Mouse (Mus musculus): Measurements from ENCODE around the gene Ceacam19. TPM values are rescaled to one million over a fixed set of nuclear protein-coding genes. Genes with fewer than 3 reads are reported as not detected.

Ceacam19 gene
- polyA plus RNA-seq, 1 experiment from 2014 or later = not detected

GRCm38 (mm10) chr7:19836843-19837242 is 50.9 kb downstream of the Ceacam19 start:
- no peaks in the 10 kb centered on the region for H3K9me3 ChIP-seq (ENCODE audit: control insufficient read depth, low read length)
- no peak for DNase-seq (ENCODE audit: low spot score)
- H3K4me3 ChIP-seq (ENCODE audit: low read depth, low read length) = no peak overlapping the region
- H3K27ac ChIP-seq (ENCODE audit: low read depth, low read length) = no peak overlapping the region
- no peaks in the 10 kb centered on the region for H3K27me3 ChIP-seq (ENCODE audit: control insufficient read depth, insufficient read depth, low read length)
- H3K4me1 ChIP-seq (replicated peaks; ENCODE audit: control insufficient read depth, insufficient read depth, low read length) = no peaks in the 10 kb centered on the region
- H3K36me3 ChIP-seq (ENCODE audit: control insufficient read depth, insufficient read depth, low read length) = no peaks in the 10 kb centered on the region
- H3K9ac ChIP-seq (ENCODE audit: low read length) = no peak overlapping the region
- WGBS = 66% methylated on average over 3 of the region's 3 CpGs
- no peak for ATAC-seq (replicated peaks; ENCODE audit: low FRiP score)
- no peak overlapping the region for H3K4me2 ChIP-seq (ENCODE audit: low read depth, low read length, severe bottlenecking)

- 62% methylated on average over 3 of the region's 3 CpGs for WGBS
- no peak for ATAC-seq (replicated peaks; ENCODE audit: low FRiP score)
- no peaks in the 10 kb centered on the region for H3K36me3 ChIP-seq (ENCODE audit: control insufficient read depth, insufficient read depth, low read length)
- no peak overlapping the region for H3K9ac ChIP-seq (ENCODE audit: low read length)
- 0 out of 2 replicates have a peak, but pooled peaks cover 2% of the 10 kb centered on the region for H3K4me1 ChIP-seq (replicated peaks; ENCODE audit: control insufficient read depth, insufficient read depth, low read length)
- no peaks in the 10 kb centered on the region for H3K9me3 ChIP-seq (ENCODE audit: control insufficient read depth, low read length)
- H3K27ac ChIP-seq (ENCODE audit: low read depth, low read length) = no peak overlapping the region
- no peak overlapping the region for H3K4me2 ChIP-seq (ENCODE audit: low read depth, low read length, severe bottlenecking)
- DNase-seq (ENCODE audit: low spot score) = no peak
- no peak overlapping the region for H3K4me3 ChIP-seq (ENCODE audit: low read depth, low read length)
- no peaks in the 10 kb centered on the region for H3K27me3 ChIP-seq (ENCODE audit: control insufficient read depth, insufficient read depth, low read length)
Observed at GRCm38 (mm10) chr7:19834055-19834454, 53.7 kb downstream of the Ceacam19 start.

- Histone ChIP-seq H3K9me3 (ENCODE audit: control insufficient read depth, low read length) (no peaks in the 10 kb centered on the region), H3K4me3 (ENCODE audit: low read depth, low read length) (no peak overlapping the region), H3K9ac (ENCODE audit: low read length) (no peak overlapping the region), H3K27me3 (ENCODE audit: control insufficient read depth, insufficient read depth, low read length) (no peaks in the 10 kb centered on the region), H3K4me2 (ENCODE audit: low read depth, low read length, severe bottlenecking) (no peak overlapping the region), H3K36me3 (ENCODE audit: control insufficient read depth, insufficient read depth, low read length) (no peaks in the 10 kb centered on the region), H3K4me1 (replicated peaks; ENCODE audit: control insufficient read depth, insufficient read depth, low read length) (0 out of 2 replicates have a peak, but pooled peaks cover 2% of the 10 kb centered on the region), H3K27ac (ENCODE audit: low read depth, low read length) (no peak overlapping the region)
- DNase-seq (ENCODE audit: low spot score) = no peak
- ATAC-seq (replicated peaks; ENCODE audit: low FRiP score) = no peak
- WGBS = 56% methylated on average over 9 of the region's 9 CpGs
Observed at GRCm38 (mm10) chr7:19831837-19832236, 55.9 kb downstream of the Ceacam19 start.

- no peak overlapping the region for H3K9ac ChIP-seq (ENCODE audit: low read length)
- WGBS = 37% methylated on average over 13 of the region's 13 CpGs
- no peak for ATAC-seq (replicated peaks; ENCODE audit: low FRiP score)
- DNase-seq (ENCODE audit: low spot score) = no peak
- 0 out of 2 replicates have a peak, but pooled peaks cover 2% of the 10 kb centered on the region for H3K4me1 ChIP-seq (replicated peaks; ENCODE audit: control insufficient read depth, insufficient read depth, low read length)
- H3K36me3 ChIP-seq (ENCODE audit: control insufficient read depth, insufficient read depth, low read length) = no peaks in the 10 kb centered on the region
- H3K9me3 ChIP-seq (ENCODE audit: control insufficient read depth, low read length) = no peaks in the 10 kb centered on the region
- H3K27ac ChIP-seq (ENCODE audit: low read depth, low read length) = no peak overlapping the region
- H3K4me3 ChIP-seq (ENCODE audit: low read depth, low read length) = no peak overlapping the region
- H3K4me2 ChIP-seq (ENCODE audit: low read depth, low read length, severe bottlenecking) = no peak overlapping the region
- H3K27me3 ChIP-seq (ENCODE audit: control insufficient read depth, insufficient read depth, low read length) = no peaks in the 10 kb centered on the region
Observed at GRCm38 (mm10) chr7:19830682-19831156, 57.0 kb downstream of the Ceacam19 start.

DNA sequence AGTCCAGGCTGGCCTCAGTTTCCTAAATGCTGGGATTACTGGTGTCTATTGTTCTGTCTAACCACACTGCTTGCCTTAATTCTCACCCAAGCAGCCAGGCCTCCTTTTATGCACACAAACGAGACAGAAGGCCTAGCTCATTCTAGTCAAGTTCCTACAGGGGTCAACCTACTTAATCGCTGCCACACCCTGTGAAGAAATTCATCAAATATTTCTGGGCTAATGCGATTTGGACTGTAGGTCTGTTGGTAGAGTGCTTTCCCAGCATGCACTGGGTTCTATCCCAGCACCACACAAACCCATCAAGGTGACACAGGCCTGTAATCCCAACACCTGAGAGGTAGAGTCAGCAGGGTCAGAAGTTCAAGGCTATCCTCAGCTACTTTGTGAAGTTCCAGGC is 58.1 kb downstream of the Ceacam19 start:
- Histone ChIP-seq H3K9me3 (ENCODE audit: control insufficient read depth, low read length) (no peaks in the 10 kb centered on the region), H3K27me3 (ENCODE audit: control insufficient read depth, insufficient read depth, low read length) (no peaks in the 10 kb centered on the region), H3K4me3 (ENCODE audit: low read depth, low read length) (no peak overlapping the region), H3K4me2 (ENCODE audit: low read depth, low read length, severe bottlenecking) (no peak overlapping the region), H3K27ac (ENCODE audit: low read depth, low read length) (no peak overlapping the region), H3K36me3 (ENCODE audit: control insufficient read depth, insufficient read depth, low read length) (no peaks in the 10 kb centered on the region), H3K9ac (ENCODE audit: low read length) (no peak overlapping the region), H3K4me1 (replicated peaks; ENCODE audit: control insufficient read depth, insufficient read depth, low read length) (0 out of 2 replicates have a peak, but pooled peaks cover 2% of the 10 kb centered on the region)
- WGBS = 78% methylated on average over 3 of the region's 3 CpGs
- DNase-seq (ENCODE audit: low spot score) (no peak), ATAC-seq (replicated peaks; ENCODE audit: low FRiP score) (no peak)

- Histone ChIP-seq H3K9me3 (ENCODE audit: control insufficient read depth, low read length) (no peaks in the 10 kb centered on the region), H3K9ac (ENCODE audit: low read length) (no peak overlapping the region), H3K27ac (ENCODE audit: low read depth, low read length) (no peak overlapping the region), H3K27me3 (ENCODE audit: control insufficient read depth, insufficient read depth, low read length) (peaks cover 19% of the 10 kb centered on the region), H3K4me2 (ENCODE audit: low read depth, low read length, severe bottlenecking) (no peak overlapping the region), H3K4me3 (ENCODE audit: low read depth, low read length) (no peak overlapping the region), H3K36me3 (ENCODE audit: control insufficient read depth, insufficient read depth, low read length) (no peaks in the 10 kb centered on the region), H3K4me1 (replicated peaks; ENCODE audit: control insufficient read depth, insufficient read depth, low read length) (peaks cover 7% of the 10 kb centered on the region; the same call in 1 of the 2 replicates)
- no peak for ATAC-seq (replicated peaks; ENCODE audit: low FRiP score)
- no peak for DNase-seq (ENCODE audit: low spot score)
- 44% methylated on average over 6 of the region's 6 CpGs for WGBS
Observed at GRCm38 (mm10) chr7:19826756-19827155, 61.0 kb downstream of the Ceacam19 start.

Other genes with a start within 250 kb of the Ceacam19 start
- 89.1 and 92.0 TPM in 2 replicates for gene Clptm1, start 222.9 kb downstream of the Ceacam19 start, polyA plus RNA-seq (2014; fragmentation: Nextera tagmentation; extraction: Ambion mirVana)
- not detected in 2 replicates for gene Apoc2, start 210.0 kb downstream of the Ceacam19 start, polyA plus RNA-seq (2014; fragmentation: Nextera tagmentation; extraction: Ambion mirVana)
- gene Gm44805, start 206.5 kb downstream of the Ceacam19 start, polyA plus RNA-seq (2014; fragmentation: Nextera tagmentation; extraction: Ambion mirVana) = not detected in 2 replicates
- not detected in 2 replicates for gene Apoc4, start 206.5 kb downstream of the Ceacam19 start, polyA plus RNA-seq (2014; fragmentation: Nextera tagmentation; extraction: Ambion mirVana)
- gene Apoc1, start 195.3 kb downstream of the Ceacam19 start, polyA plus RNA-seq (2014; fragmentation: Nextera tagmentation; extraction: Ambion mirVana) = 1.00 and 2.0 TPM in 2 replicates
- 125 and 152 TPM in 2 replicates for gene Apoe, start 188.8 kb downstream of the Ceacam19 start, polyA plus RNA-seq (2014; fragmentation: Nextera tagmentation; extraction: Ambion mirVana)
- gene Tomm40, start 172.5 kb downstream of the Ceacam19 start, polyA plus RNA-seq (2014; fragmentation: Nextera tagmentation; extraction: Ambion mirVana) = 160 and 171 TPM in 2 replicates
- 56.0 and 59.2 TPM in 2 replicates for gene Nectin2, start 137.5 kb downstream of the Ceacam19 start, polyA plus RNA-seq (2014; fragmentation: Nextera tagmentation; extraction: Ambion mirVana)
- gene Bcam, start 116.9 kb downstream of the Ceacam19 start, polyA plus RNA-seq (2014; fragmentation: Nextera tagmentation; extraction: Ambion mirVana) = 17.6 and 21.5 TPM in 2 replicates
- gene Cblc, start 91.2 kb downstream of the Ceacam19 start, polyA plus RNA-seq (2014; fragmentation: Nextera tagmentation; extraction: Ambion mirVana) = 0.28 and 0.84 TPM in 2 replicates
- 0.51 and 1.1 TPM in 2 replicates for gene Bcl3, start 65.2 kb downstream of the Ceacam19 start, polyA plus RNA-seq (2014; fragmentation: Nextera tagmentation; extraction: Ambion mirVana)
- gene Gm19345, start 36.0 kb downstream of the Ceacam19 start, polyA plus RNA-seq (2014; fragmentation: Nextera tagmentation; extraction: Ambion mirVana) = not detected in 2 replicates
- 0.32 TPM in 1 of 2 replicates, not detected in the other for gene Ceacam16, start 26.7 kb downstream of the Ceacam19 start, polyA plus RNA-seq (2014; fragmentation: Nextera tagmentation; extraction: Ambion mirVana)
- 2.6 and 2.8 TPM in 2 replicates for gene Pvr, start 33.2 kb upstream of the Ceacam19 start, polyA plus RNA-seq (2014; fragmentation: Nextera tagmentation; extraction: Ambion mirVana)
- gene Igsf23, start 62.8 kb upstream of the Ceacam19 start, polyA plus RNA-seq (2014; fragmentation: Nextera tagmentation; extraction: Ambion mirVana) = 0.13 TPM in 1 of 2 replicates, not detected in the other
- gene Ceacam20, start 77.4 kb upstream of the Ceacam19 start, polyA plus RNA-seq (2014; fragmentation: Nextera tagmentation; extraction: Ambion mirVana) = not detected in 2 replicates
- not detected in 2 replicates for gene Nlrp9b, start 103.5 kb upstream of the Ceacam19 start, polyA plus RNA-seq (2014; fragmentation: Nextera tagmentation; extraction: Ambion mirVana)
- not detected in 2 replicates for gene Vmn1r91, start 211.7 kb upstream of the Ceacam19 start, polyA plus RNA-seq (2014; fragmentation: Nextera tagmentation; extraction: Ambion mirVana)
- not detected in 2 replicates for gene Gm16442, start 234.6 kb upstream of the Ceacam19 start, polyA plus RNA-seq (2014; fragmentation: Nextera tagmentation; extraction: Ambion mirVana)